Mouse (Mus musculus): ENCODE measurements around the gene Trim30c. TPM values are rescaled to one million over a fixed set of nuclear protein-coding genes. Genes with fewer than 3 reads are reported as not detected.

The Trim30c gene
- polyA plus RNA-seq, 1 experiment from 2014 or later = 0.19 TPM

Other genes with a start within 250 kb of the Trim30c start
- gene Olfm5, start 236.0 kb downstream of the Trim30c start, polyA plus RNA-seq (2015; fragmentation: Nextera tagmentation; extraction: Ambion mirVana) = not detected in 2 replicates
- gene Olfr648, start 217.4 kb downstream of the Trim30c start, polyA plus RNA-seq (2015; fragmentation: Nextera tagmentation; extraction: Ambion mirVana) = 0.14 and 0.21 TPM in 2 replicates
- gene Olfr649, start 204.9 kb downstream of the Trim30c start, polyA plus RNA-seq (2015; fragmentation: Nextera tagmentation; extraction: Ambion mirVana) = not detected in 2 replicates
- 0.98 and 1.2 TPM in 2 replicates for gene Trim6, start 182.0 kb downstream of the Trim30c start, polyA plus RNA-seq (2015; fragmentation: Nextera tagmentation; extraction: Ambion mirVana)
- gene Trim34a, start 156.4 kb downstream of the Trim30c start, polyA plus RNA-seq (2015; fragmentation: Nextera tagmentation; extraction: Ambion mirVana) = 1.6 and 2.2 TPM in 2 replicates
- 0.29 and 0.58 TPM in 2 replicates for gene Trim5, start 112.7 kb downstream of the Trim30c start, polyA plus RNA-seq (2015; fragmentation: Nextera tagmentation; extraction: Ambion mirVana)
- gene Trim12a, start 85.4 kb downstream of the Trim30c start, polyA plus RNA-seq (2015; fragmentation: Nextera tagmentation; extraction: Ambion mirVana) = 5.1 and 6.3 TPM in 2 replicates
- 0.16 TPM in 1 of 2 replicates, not detected in the other for gene Trim34b, start 71.4 kb downstream of the Trim30c start, polyA plus RNA-seq (2015; fragmentation: Nextera tagmentation; extraction: Ambion mirVana)
- gene Trim12c, start 47.5 kb downstream of the Trim30c start, polyA plus RNA-seq (2015; fragmentation: Nextera tagmentation; extraction: Ambion mirVana) = 2.0 and 2.1 TPM in 2 replicates
- gene Trim30b, start 31.0 kb downstream of the Trim30c start, polyA plus RNA-seq (2015; fragmentation: Nextera tagmentation; extraction: Ambion mirVana) = 0.08 and 0.09 TPM in 2 replicates
- gene Trim30a, start 64.4 kb upstream of the Trim30c start, polyA plus RNA-seq (2015; fragmentation: Nextera tagmentation; extraction: Ambion mirVana) = 1.5 and 1.8 TPM in 2 replicates
- gene Trim30d, start 107.0 kb upstream of the Trim30c start, polyA plus RNA-seq (2015; fragmentation: Nextera tagmentation; extraction: Ambion mirVana) = 0.92 TPM in 2 replicates
- gene Olfr651, start 149.3 kb upstream of the Trim30c start, polyA plus RNA-seq (2015; fragmentation: Nextera tagmentation; extraction: Ambion mirVana) = not detected in 2 replicates
- not detected in 2 replicates for gene Olfr652, start 160.1 kb upstream of the Trim30c start, polyA plus RNA-seq (2015; fragmentation: Nextera tagmentation; extraction: Ambion mirVana)
- not detected in 2 replicates for gene Olfr653, start 176.5 kb upstream of the Trim30c start, polyA plus RNA-seq (2015; fragmentation: Nextera tagmentation; extraction: Ambion mirVana)
- not detected in 2 replicates for gene Olfr654, start 186.2 kb upstream of the Trim30c start, polyA plus RNA-seq (2015; fragmentation: Nextera tagmentation; extraction: Ambion mirVana)
- gene Olfr655, start 200.9 kb upstream of the Trim30c start, polyA plus RNA-seq (2015; fragmentation: Nextera tagmentation; extraction: Ambion mirVana) = not detected in 2 replicates
- not detected in 2 replicates for gene Olfr656, start 213.1 kb upstream of the Trim30c start, polyA plus RNA-seq (2015; fragmentation: Nextera tagmentation; extraction: Ambion mirVana)
- not detected in 2 replicates for gene Olfr657, start 224.0 kb upstream of the Trim30c start, polyA plus RNA-seq (2015; fragmentation: Nextera tagmentation; extraction: Ambion mirVana)
- 0.08 TPM in 1 of 2 replicates, not detected in the other for gene Olfr658, start 246.5 kb upstream of the Trim30c start, polyA plus RNA-seq (2015; fragmentation: Nextera tagmentation; extraction: Ambion mirVana)

Measured in intestine, embryonic 15.5 days (tissue).